Mouse (Mus musculus): ENCODE measurements at regions not wholly inside any gene's neighbourhood (a gene's known extent, or its start where the extent isn't known, plus 50 kb on each side); places are given as distances from the start of the nearest gene placed in this dataset.

DNA sequence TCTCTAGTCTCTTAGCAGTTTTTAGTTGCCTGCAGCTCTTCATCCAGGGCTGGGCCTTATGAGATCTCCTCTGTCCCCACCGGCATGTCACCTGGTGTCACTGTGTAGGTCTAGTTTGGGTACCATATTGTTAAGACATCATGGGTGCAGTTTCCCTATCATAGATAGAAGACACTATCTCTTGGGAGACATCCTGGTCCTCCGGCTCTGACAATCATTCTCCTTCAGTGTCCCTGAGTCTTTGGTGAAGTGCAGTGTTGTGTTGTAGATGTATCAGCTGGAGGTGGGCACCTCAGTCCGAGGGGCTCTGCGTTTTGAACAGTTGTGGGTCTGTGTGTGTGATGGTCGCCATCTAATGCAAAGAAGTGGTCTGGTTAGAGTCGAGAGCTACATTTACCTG is 58.0 kb upstream of the Synm start:
- DNase-seq (ENCODE audit: low spot score), result no peak

DNA sequence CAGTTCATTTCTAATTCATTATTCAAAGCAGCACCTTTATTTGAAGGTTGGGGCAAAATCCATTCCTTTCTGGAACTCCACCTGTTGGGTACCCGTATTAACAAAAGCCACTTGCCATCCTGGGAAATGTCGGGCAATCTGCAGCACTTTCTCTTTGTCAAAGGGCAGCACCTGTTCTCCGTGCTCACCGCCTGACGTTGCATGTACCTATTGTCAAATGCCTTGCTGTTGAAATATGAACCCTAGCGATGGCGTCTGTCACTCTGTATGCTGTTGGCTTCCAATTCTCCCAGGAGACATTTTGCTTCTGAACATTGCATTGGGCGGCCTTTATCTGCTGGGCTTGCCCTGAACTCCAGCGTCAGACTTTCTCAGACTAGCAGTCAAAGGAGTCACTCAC is 55.3 kb upstream of the Synm start:
- no peak for DNase-seq (ENCODE audit: low spot score)
